Mouse (Mus musculus) lung, adult 2 months (tissue): ENCODE results near the gene Hspa14. TPM values are rescaled to one million over a fixed set of nuclear protein-coding genes. Genes with fewer than 3 reads are reported as not detected.

Source experiments
- DNase-seq: peaks from one replicate; pipeline ENCODE4 v3.0.0; 2022
- H3K4me1 ChIP-seq: fragments of 200-500 bp; 2 replicates; pipeline ENCODE4 v1.6.1; 2011; ENCODE audit warnings: low read length; ENCODE audit not compliant: control insufficient read depth, insufficient read depth
- H3K4me3 ChIP-seq: fragments of 200-500 bp; replicated peaks from 2 replicates; pipeline ENCODE3; 2011; ENCODE audit warnings: low read depth, mild to moderate bottlenecking, control low read depth, low read length; ENCODE audit errors: extremely low read depth
- CTCF ChIP-seq: fragments of 200-500 bp; IDR thresholded peaks from 2 replicates; pipeline ENCODE4 v1.5.1; 2011; ENCODE audit warnings: mild to moderate bottlenecking, low read length, control low read depth; ENCODE audit not compliant: insufficient read depth
- POLR2A ChIP-seq: fragments of 200-500 bp; IDR thresholded peaks from 2 replicates; pipeline ENCODE4 v1.6.1; 2011; ENCODE audit warnings: low read depth, mild to moderate bottlenecking, control low read depth, low read length, borderline replicate concordance; ENCODE audit errors: extremely low read depth
- WGBS: fragments of 180-500 bp; shearing (Covaris S2); methylation state at CpG from one replicate; pipeline ENCODE4 v1.1.7; 2018; 5-methylcytosine and 5-hydroxymethylcytosine counted together
- polyA plus RNA-seq: library from polyadenylated mRNA; depleted of rRNA; stranded (reverse); fragments of >200 nt; gene quantifications from 2 replicates; pipeline ENCODE4 v1.2.3, GENCODE M21; 2012; rRNA removed

The Hspa14 gene
- polyA plus RNA-seq, result 19.1 and 25.5 TPM in 2 replicates

- WGBS, result 1% methylated on average over 60 of the region's 60 CpGs
- peak; percentile 95 for DNase-seq
- H3K4me3 ChIP-seq, result peak within 1 kb of the TSS; percentile 87
- TF ChIP-seq CTCF (no peak), POLR2A (peak; percentile 85; the same call in 1 of the 2 replicates)
- peaks cover 9% of the 10 kb centered on the region for H3K4me1 ChIP-seq
These were observed at the start of gene Hspa14, which contains the start of the genes Gm45902 and Cdnf for GRCm38 (mm10) chr2:3512552-3513454. Gene Hspa14, minus strand, starts transcription at chr2:3512814. Gene Gm45902, minus strand, starts transcription at chr2:3512790. Gene Cdnf, plus strand, starts transcription at chr2:3513030.

GRCm38 (mm10) chr2:3546588-3546987, 34.0 kb upstream of the Hspa14 start:
- peak; percentile 43 for DNase-seq
- Histone ChIP-seq H3K4me1 (no peaks in the 10 kb centered on the region), H3K4me3 (no peak overlapping the region)
- TF ChIP-seq POLR2A (no peak), CTCF (peak; percentile 79)
- 4% methylated on average over 4 of the region's 4 CpGs for WGBS

- H3K4me1 ChIP-seq, result no peaks in the 10 kb centered on the region
- DNase-seq, result no peak
- H3K4me3 ChIP-seq, result no peak overlapping the region
- TF ChIP-seq CTCF (no peak), POLR2A (no peak)
- 55% methylated on average over 2 of the region's 2 CpGs for WGBS
These were observed 33.4 kb upstream of the Hspa14 start for GRCm38 (mm10) chr2:3546055-3546454.

- no peaks in the 10 kb centered on the region for H3K4me1 ChIP-seq
- H3K4me3 ChIP-seq, result no peak overlapping the region
- WGBS, result 45% methylated on average over 9 of the region's 9 CpGs
- no peak for DNase-seq
- TF ChIP-seq POLR2A (no peak), CTCF (no peak)
These were observed 28.9 kb upstream of the Hspa14 start for GRCm38 (mm10) chr2:3541307-3542079.

- Histone ChIP-seq H3K4me3 (no peak overlapping the region), H3K4me1 (no peaks in the 10 kb centered on the region)
- TF ChIP-seq POLR2A (no peak), CTCF (no peak)
- no peak for DNase-seq
- WGBS, result 62% methylated on average over 6 of the region's 6 CpGs
These were observed 13.7 kb upstream of the Hspa14 start for GRCm38 (mm10) chr2:3526288-3526687.

- TF ChIP-seq POLR2A (no peak), CTCF (no peak)
These were observed 9.9 kb upstream of the Hspa14 start for GRCm38 (mm10) chr2:3522558-3522957.

GRCm38 (mm10) chr2:3512076-3512475, 538 bp downstream of the Hspa14 start:
- Histone ChIP-seq H3K4me3 (peak overlapping the region; percentile 87), H3K4me1 (peaks cover 9% of the 10 kb centered on the region)
- no peak for DNase-seq
- under 1% methylated on average over 15 of the region's 15 CpGs for WGBS
- TF ChIP-seq POLR2A (no peak), CTCF (no peak)

More at GRCm38 (mm10) chr2:3522558-3522957, 9.9 kb upstream of the Hspa14 start:
- DNase-seq, result no peak
- Histone ChIP-seq H3K4me3 (no peak overlapping the region), H3K4me1 (no peaks in the 10 kb centered on the region)
- 77% methylated on average over 4 of the region's 4 CpGs for WGBS

- 92% methylated on average over 5 of the region's 5 CpGs for WGBS
- TF ChIP-seq POLR2A, result no peak
- TF ChIP-seq CTCF, result no peak
- no peak for DNase-seq
- H3K4me1 ChIP-seq, result no peaks in the 10 kb centered on the region
- H3K4me3 ChIP-seq, result no peak overlapping the region
These were observed 11.7 kb downstream of the Hspa14 start for GRCm38 (mm10) chr2:3500886-3501285.

- TF ChIP-seq POLR2A (no peak), CTCF (no peak)
- no peak for DNase-seq
- Histone ChIP-seq H3K4me3 (no peak overlapping the region), H3K4me1 (no peaks in the 10 kb centered on the region)
- 87% methylated on average over 6 of the region's 6 CpGs for WGBS
These were observed 13.1 kb downstream of the Hspa14 start for GRCm38 (mm10) chr2:3499543-3499942.

- H3K4me3 ChIP-seq, result no peak overlapping the region
- no peaks in the 10 kb centered on the region for H3K4me1 ChIP-seq
- WGBS, result 87% methylated on average over 3 of the region's 3 CpGs
These were observed 18.7 kb downstream of the Hspa14 start for GRCm38 (mm10) chr2:3493833-3494409.

More at GRCm38 (mm10) chr2:3493833-3494409, 18.7 kb downstream of the Hspa14 start:
- TF ChIP-seq CTCF (no peak), POLR2A (no peak)
- no peak for DNase-seq
